Mouse (Mus musculus) C3H10T1/2 (cell line): ENCODE measurements around the gene Phf7. TPM values are rescaled to one million over a fixed set of nuclear protein-coding genes. Genes with fewer than 3 reads are reported as not detected.

Experiments
- polyA plus RNA-seq, 2 experiments: library from polyadenylated mRNA; unstranded; fragments of >200 nt; fragmentation: generic; extraction: Trizol; gene quantifications; one replicate each; pipeline ENCODE4 v1.2.1; 2012; ENCODE audit warnings: missing spikeins in 2 of 2

Phf7 gene
- polyA plus RNA-seq = 1 to 10 TPM; 1.4 to 5.0 TPM

GRCm38 (mm10) chr14:31251084-31251604 lies at the start of gene Phf7, which contains the start of gene Bap1:
Phf7 (minus strand) TSS chr14:31251317.
Bap1 (plus strand) TSS chr14:31251450.

GRCm38 (mm10) chr14:31217666-31218065 lies 33.5 kb downstream of the Phf7 start, which contains the start of gene Sema3g:
Sema3g (plus strand) TSS chr14:31217860.

GRCm38 (mm10) chr14:31216846-31217245 lies 34.3 kb downstream of the Phf7 start, which contains the start of gene Nisch:
Nisch (minus strand) TSS chr14:31216946.

GRCm38 (mm10) chr14:31208084-31208483 lies 43.0 kb downstream of the Phf7 start, which contains the start of gene Tnnc1:
Tnnc1 (plus strand) TSS chr14:31208312.

Other genes with a start within 250 kb of the Phf7 start
- gene Glt8d1, start 249.9 kb downstream of the Phf7 start, polyA plus RNA-seq = 10 to 100 TPM in 1 of 2 experiments, 1 to 10 TPM in 1; 1.9 to 39.1 TPM
- gene Spcs1, start 249.6 kb downstream of the Phf7 start, polyA plus RNA-seq = 100 to 1,000 TPM in 1 of 2 experiments, 10 to 100 TPM in 1; 93.8 to 262 TPM
- gene Pbrm1, start 232.2 kb downstream of the Phf7 start, polyA plus RNA-seq = 1 to 10 TPM; 1.5 to 7.7 TPM
- gene Gnl3, start 232.2 kb downstream of the Phf7 start, polyA plus RNA-seq = 1 to 10 TPM; 6.0 to 9.3 TPM
- 10 to 100 TPM; 53.9 to 87.6 TPM for gene Smim4, start 122.4 kb downstream of the Phf7 start, polyA plus RNA-seq
- gene Nt5dc2, start 120.3 kb downstream of the Phf7 start, polyA plus RNA-seq = 100 to 1,000 TPM; 119 to 155 TPM
- gene Stab1, start 82.7 kb downstream of the Phf7 start, polyA plus RNA-seq = under 1 TPM; 0.18 to 0.72 TPM
- gene Tnnc1, start 43.0 kb downstream of the Phf7 start, polyA plus RNA-seq = 10 to 100 TPM in 1 of 2 experiments, 1 to 10 TPM in 1; 5.0 to 10.6 TPM
- gene Nisch, start 34.4 kb downstream of the Phf7 start, polyA plus RNA-seq = 100 to 1,000 TPM in 1 of 2 experiments, 10 to 100 TPM in 1; 61.9 to 240 TPM
- under 1 TPM; under 0.01 to 0.34 TPM for gene Sema3g, start 33.5 kb downstream of the Phf7 start, polyA plus RNA-seq
- gene Bap1, start 133 bp upstream of the Phf7 start, polyA plus RNA-seq = 10 to 100 TPM; 15.3 to 31.4 TPM
- under 1 TPM in 1 of 2 experiments, not detected in 1; under 0.01 TPM for gene Dnah1, start 72.6 kb upstream of the Phf7 start, polyA plus RNA-seq
- 1 to 10 TPM in 1 of 2 experiments, under 1 TPM in 1; 0.25 to 5.8 TPM for gene Capn7, start 85.3 kb upstream of the Phf7 start, polyA plus RNA-seq
- gene Sh3bp5, start 184.8 kb upstream of the Phf7 start, polyA plus RNA-seq = 10 to 100 TPM in 1 of 2 experiments, 1 to 10 TPM in 1; 1.8 to 20.6 TPM
- gene Eaf1, start 243.1 kb upstream of the Phf7 start, polyA plus RNA-seq = 1 to 10 TPM; 1.1 to 6.3 TPM
- 10 to 100 TPM in 1 of 2 experiments, 1 to 10 TPM in 1; 1.2 to 11.4 TPM for gene Mettl6, start 243.7 kb upstream of the Phf7 start, polyA plus RNA-seq